Mouse (Mus musculus) erythroblast, embryonic 14.5 days (primary cell): ENCODE data around the gene Vav1. TPM values are rescaled to one million over a fixed set of nuclear protein-coding genes. Genes with fewer than 3 reads are reported as not detected.
A peak's percentile ranks its signal among the peaks of the same experiment; 100 is the strongest.

Experiments used
- H3K27me3 ChIP-seq: 2 replicates; pipeline ENCODE4 v1.6.1; 2012; ENCODE audit warnings: inconsistent platforms; ENCODE audit not compliant: control insufficient read depth
- H3K36me3 ChIP-seq: 2 replicates; pipeline ENCODE4 v1.6.1; 2012; ENCODE audit warnings: mild to moderate bottlenecking, inconsistent platforms; ENCODE audit not compliant: control insufficient read depth
- H3K4me1 ChIP-seq: 2 replicates; pipeline ENCODE4 v1.6.1; 2012; ENCODE audit warnings: inconsistent platforms; ENCODE audit not compliant: control insufficient read depth
- H3K4me3 ChIP-seq: replicated peaks from 2 replicates; pipeline ENCODE3; 2012; ENCODE audit warnings: moderate library complexity, mild to moderate bottlenecking, inconsistent platforms
- H3K9me3 ChIP-seq: 2 replicates; pipeline ENCODE4 v1.6.1; 2012; ENCODE audit warnings: low read length, inconsistent platforms, mixed read lengths; ENCODE audit not compliant: control insufficient read depth
- GATA1 ChIP-seq: IDR thresholded peaks from 2 replicates; pipeline ENCODE4 v1.6.1; 2012; ENCODE audit warnings: low read length, inconsistent platforms, mixed read lengths
- TAL1 ChIP-seq: IDR thresholded peaks from 3 replicates; pipeline ENCODE4 v1.6.1; 2012; ENCODE audit warnings: low read length, inconsistent platforms, mixed read lengths
- polyA plus RNA-seq: library from polyadenylated mRNA; stranded (reverse); fragments of >175 nt; gene quantifications from 2 replicates; pipeline ENCODE4 v1.2.3, GENCODE M21; 2012

Vav1 gene
- polyA plus RNA-seq, 1 experiment = 0.18 TPM

- Histone ChIP-seq H3K36me3 (peaks cover 38% of the 10 kb centered on the region), H3K27me3 (no peaks in the 10 kb centered on the region), H3K4me1 (peaks cover 35% of the 10 kb centered on the region), H3K4me3 (no peak overlapping the region), H3K9me3 (no peaks in the 10 kb centered on the region)
- TF ChIP-seq GATA1 (no peak), TAL1 (no peak)
These were observed 35.1 kb upstream of the Vav1 start for GRCm38 (mm10) chr17:57243650-57244370.

DNA sequence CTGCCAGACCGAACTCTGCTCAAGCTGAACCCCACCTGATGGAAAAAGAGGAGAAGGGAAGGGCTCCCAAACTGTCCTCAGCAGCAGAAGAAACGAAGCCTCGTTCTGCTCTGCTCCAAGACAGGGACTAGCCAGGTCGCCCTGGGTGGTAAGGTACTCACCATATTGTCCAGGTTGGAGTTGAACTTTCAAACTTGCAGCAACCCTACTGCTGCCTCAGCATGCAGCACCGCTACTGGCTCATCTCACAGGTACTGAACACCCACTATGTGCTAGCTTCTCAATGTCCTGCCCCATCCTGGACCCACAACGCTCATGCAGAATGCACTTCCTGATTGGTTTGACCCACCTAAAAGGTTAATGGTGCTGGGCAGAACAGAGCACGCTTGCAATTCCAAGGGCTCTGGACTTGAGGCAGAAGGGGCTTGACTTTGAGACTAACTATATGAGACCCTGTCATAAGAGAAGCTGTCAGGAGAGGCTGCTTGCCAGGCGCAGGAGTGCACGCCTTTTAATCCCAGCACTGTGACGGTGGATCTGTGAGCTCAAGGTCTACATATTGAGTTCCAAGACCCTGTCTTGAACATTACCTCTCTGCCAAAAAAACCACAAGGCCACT, 33.5 kb upstream of the Vav1 start:
- TF ChIP-seq GATA1 = no peak
- no peak for TF ChIP-seq TAL1
- H3K4me1 ChIP-seq = peaks cover 51% of the 10 kb centered on the region
- peaks cover 11% of the 10 kb centered on the region for H3K27me3 ChIP-seq
- H3K4me3 ChIP-seq = no peak overlapping the region
- H3K9me3 ChIP-seq = no peaks in the 10 kb centered on the region
- H3K36me3 ChIP-seq = peaks cover 38% of the 10 kb centered on the region

DNA sequence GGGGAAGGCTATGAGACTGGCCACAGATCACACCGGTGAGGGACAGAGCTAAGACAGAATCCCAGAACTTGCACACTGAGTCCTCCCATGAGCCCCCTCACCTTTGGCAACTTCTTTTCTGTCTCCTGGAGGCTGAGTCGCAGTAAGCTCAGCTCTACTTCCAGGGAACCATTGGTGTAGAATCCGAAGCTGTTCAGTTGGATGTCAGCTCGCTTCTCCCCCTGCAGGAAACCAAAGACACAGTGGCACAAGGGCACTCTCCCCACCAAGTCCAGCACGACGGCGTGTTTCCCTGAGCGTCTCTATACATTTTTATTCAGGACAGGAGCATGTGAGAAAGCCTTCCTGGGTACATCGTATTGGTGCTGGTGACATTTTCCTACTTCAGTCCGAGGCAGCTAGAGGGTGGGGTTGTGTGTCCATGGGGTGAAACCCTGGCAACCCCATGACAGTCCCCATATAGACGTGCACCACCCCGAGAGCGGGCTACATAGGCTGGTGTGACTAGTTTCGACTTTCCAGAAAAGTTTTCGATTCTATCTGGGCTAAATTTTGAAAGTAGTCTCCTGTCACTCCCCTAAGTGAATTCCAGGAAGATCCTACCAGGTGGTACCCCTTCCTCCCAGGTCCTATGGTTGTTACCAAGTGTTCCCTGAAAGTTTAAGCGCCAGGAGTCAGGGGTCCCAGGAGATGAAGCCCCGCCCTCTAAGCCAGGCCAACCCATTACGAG, 32.1 kb upstream of the Vav1 start:
- Histone ChIP-seq H3K4me3 (peak overlapping the region; percentile 68), H3K4me1 (peaks cover 54% of the 10 kb centered on the region), H3K36me3 (peaks cover 34% of the 10 kb centered on the region), H3K27me3 (peaks cover 23% of the 10 kb centered on the region), H3K9me3 (no peaks in the 10 kb centered on the region)
- TF ChIP-seq GATA1 (no peak), TAL1 (no peak)

- TF ChIP-seq GATA1 (peak; percentile 48; the same call in 1 of the 2 replicates), TAL1 (no peak)
- peaks cover 28% of the 10 kb centered on the region for H3K36me3 ChIP-seq
- no peaks in the 10 kb centered on the region for H3K9me3 ChIP-seq
- H3K27me3 ChIP-seq = peaks cover 23% of the 10 kb centered on the region
- peak overlapping the region; percentile 68 for H3K4me3 ChIP-seq
- peaks cover 54% of the 10 kb centered on the region for H3K4me1 ChIP-seq
These were observed 31.3 kb upstream of the Vav1 start for GRCm38 (mm10) chr17:57247393-57248200.

DNA sequence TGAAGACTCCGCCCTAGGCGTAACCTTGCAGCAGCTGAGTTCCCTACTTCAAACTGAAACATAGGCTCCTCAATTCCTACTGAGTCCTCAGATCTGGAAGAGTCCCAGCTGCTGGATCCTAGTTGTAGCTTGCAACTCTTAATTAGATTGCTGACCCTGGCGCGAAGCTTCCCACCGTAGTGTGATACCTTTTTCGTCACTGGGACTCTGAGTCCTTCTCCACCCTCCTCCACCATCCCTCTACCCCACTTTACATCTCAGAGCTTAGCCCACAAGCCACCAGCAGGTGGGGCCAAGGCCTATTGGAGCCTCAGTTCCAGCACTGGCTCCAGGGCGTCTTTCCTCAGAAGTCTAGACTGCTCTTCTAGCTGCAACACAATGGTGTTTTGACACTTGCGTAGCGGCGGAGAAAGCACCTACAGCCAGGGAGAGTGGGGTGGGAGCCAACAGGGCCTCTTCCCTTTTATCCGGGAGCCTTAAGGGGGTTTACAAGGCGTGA, 30.6 kb upstream of the Vav1 start, which contains the start of gene Gpr108:
TSS of gene Gpr108 (minus strand) at position 246 of the 499 bp plus-strand sequence.
- H3K4me1 ChIP-seq = peaks cover 54% of the 10 kb centered on the region
- no peak for TF ChIP-seq TAL1
- TF ChIP-seq GATA1 = no peak

DNA sequence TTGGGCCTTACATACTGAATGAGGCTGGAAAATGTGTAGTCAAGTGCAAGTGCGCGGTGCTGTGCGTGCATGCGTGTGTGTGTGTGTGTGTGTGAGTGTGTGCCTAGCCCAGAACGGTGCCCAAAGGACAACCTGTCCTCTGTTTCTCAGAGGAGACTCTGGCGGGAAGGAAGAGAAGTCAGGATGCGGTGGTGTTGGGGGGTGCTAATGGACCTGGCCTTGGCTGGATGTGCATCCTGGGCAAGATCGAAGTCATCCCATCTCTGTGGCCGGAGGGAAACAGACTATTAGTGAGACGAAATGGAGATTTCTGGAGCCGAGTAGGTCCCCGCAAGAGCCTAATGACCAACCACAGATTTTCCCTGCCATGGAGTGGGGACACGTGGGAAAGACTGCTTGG, 30.1 kb upstream of the Vav1 start:
- peaks cover 54% of the 10 kb centered on the region for H3K4me1 ChIP-seq
- H3K4me3 ChIP-seq = peak overlapping the region; percentile 68
- no peak for TF ChIP-seq TAL1
- no peak for TF ChIP-seq GATA1
- peaks cover 25% of the 10 kb centered on the region for H3K36me3 ChIP-seq
- H3K9me3 ChIP-seq = no peaks in the 10 kb centered on the region
- H3K27me3 ChIP-seq = peaks cover 23% of the 10 kb centered on the region

More for the DNA sequence above, 30.6 kb upstream of the Vav1 start, which contains the start of gene Gpr108:
- peaks cover 23% of the 10 kb centered on the region for H3K36me3 ChIP-seq
- no peaks in the 10 kb centered on the region for H3K9me3 ChIP-seq
- H3K4me3 ChIP-seq = peak within 1 kb of the TSS; percentile 68
- H3K27me3 ChIP-seq = peaks cover 23% of the 10 kb centered on the region

DNA sequence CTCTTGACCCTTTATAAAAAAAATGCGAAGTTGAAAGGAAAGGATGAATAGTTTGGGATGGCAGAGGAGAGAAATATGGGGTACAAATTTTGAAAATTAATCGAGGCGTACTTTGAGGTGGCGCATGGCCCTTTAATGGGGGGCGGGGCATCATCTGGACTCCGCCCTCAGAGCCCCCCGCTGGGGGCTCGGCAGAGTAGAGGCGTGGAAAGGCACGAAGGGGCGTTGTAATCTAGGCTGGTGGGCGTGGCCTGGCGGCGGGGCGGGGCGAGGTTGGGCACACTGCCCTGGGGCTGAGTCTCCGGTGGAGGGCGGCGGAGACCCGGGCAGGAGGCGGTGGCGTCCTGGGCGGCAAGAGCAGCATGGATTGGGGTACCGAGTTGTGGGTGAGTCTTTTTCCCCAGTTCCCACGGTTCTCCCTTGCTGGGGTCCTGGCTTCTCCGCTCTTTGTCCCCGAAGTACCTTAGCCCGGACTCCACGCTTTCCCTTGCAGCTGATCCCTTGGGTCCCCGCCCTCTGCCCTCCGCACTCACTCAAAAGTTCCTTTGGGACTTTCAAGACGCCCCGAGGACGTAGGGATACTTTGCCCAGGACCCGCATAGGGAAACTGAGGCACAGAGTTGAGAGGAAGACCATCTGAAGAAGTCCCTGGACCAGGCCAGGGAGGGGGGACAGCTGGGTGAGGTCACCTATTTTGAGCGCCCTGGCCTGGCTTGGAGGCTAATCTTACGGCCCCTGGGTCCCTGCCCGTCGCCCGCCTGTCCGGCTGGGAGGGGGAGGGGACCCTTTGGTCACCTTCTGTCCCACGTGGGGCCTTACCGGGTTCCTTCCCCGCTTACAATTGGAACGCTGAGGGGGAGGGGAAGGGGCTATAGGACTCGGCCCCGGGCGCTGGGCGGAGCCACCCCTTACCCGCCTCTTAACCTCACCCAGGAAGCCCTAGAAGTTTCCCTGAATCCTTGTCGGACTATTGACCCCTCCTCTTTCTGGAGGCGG, 29.4 kb upstream of the Vav1 start, which contains the start of gene Trip10:
TSS of gene Trip10 (plus strand) at position 270 of the 996 bp plus-strand sequence.
- peaks cover 20% of the 10 kb centered on the region for H3K36me3 ChIP-seq
- H3K4me3 ChIP-seq = peak within 1 kb of the TSS; percentile 68
- peaks cover 23% of the 10 kb centered on the region for H3K27me3 ChIP-seq
- TF ChIP-seq TAL1 = no peak
- TF ChIP-seq GATA1 = no peak
- no peaks in the 10 kb centered on the region for H3K9me3 ChIP-seq
- H3K4me1 ChIP-seq = peaks cover 54% of the 10 kb centered on the region
